Mouse (Mus musculus) hindbrain, embryonic 13.5 days (tissue): ENCODE measurements around the gene Ell3. TPM values are rescaled to one million over a fixed set of nuclear protein-coding genes. Genes with fewer than 3 reads are reported as not detected.
"Not testable (repeated sequence)": the region's sequence is repeated elsewhere in the genome, so short reads cannot be mapped to it uniquely, and the experiment has no call there.

ENCODE experiments used
- ATAC-seq: fragments of 200-750 bp; cut with Nextera tagmentation; 2 replicates; pipeline ENCODE4 v1.8.0; 2017; ENCODE audit warnings: moderate TSS enrichment; ENCODE audit not compliant: low FRiP score
- H3K27ac ChIP-seq: fragments of 300-500 bp; sonication (generic); 2 replicates; pipeline ENCODE4 v1.5.1; 2015; ENCODE audit warnings: inconsistent platforms, mild to moderate bottlenecking, moderate library complexity
- H3K27me3 ChIP-seq: fragments of 300-500 bp; sonication (generic); 2 replicates; pipeline ENCODE4 v1.6.1; 2015; ENCODE audit warnings: mild to moderate bottlenecking, inconsistent platforms
- H3K36me3 ChIP-seq: fragments of 300-500 bp; sonication (generic); 2 replicates; pipeline ENCODE4 v1.6.1; 2015; ENCODE audit warnings: mild to moderate bottlenecking, inconsistent platforms
- H3K4me1 ChIP-seq: fragments of 300-500 bp; sonication (generic); replicated peaks from 2 replicates; pipeline ENCODE4 v1.6.1; 2015; ENCODE audit warnings: inconsistent platforms
- H3K4me2 ChIP-seq: fragments of 300-500 bp; sonication (generic); 2 replicates; pipeline ENCODE4 v1.6.1; 2015; ENCODE audit warnings: inconsistent platforms, mild to moderate bottlenecking, moderate library complexity
- H3K4me3 ChIP-seq: fragments of 300-500 bp; sonication (generic); 2 replicates; pipeline ENCODE4 v1.5.1; 2015; ENCODE audit warnings: mild to moderate bottlenecking, inconsistent platforms
- H3K9ac ChIP-seq: fragments of 300-500 bp; sonication (generic); 2 replicates; pipeline ENCODE4 v1.6.1; 2015; ENCODE audit warnings: mild to moderate bottlenecking, inconsistent platforms
- H3K9me3 ChIP-seq: fragments of 300-500 bp; sonication (generic); 2 replicates; pipeline ENCODE4 v1.6.1; 2016; ENCODE audit warnings: inconsistent platforms
- WGBS: fragments of 180-500 bp; shearing (Covaris S2); methylation state at CpG from one replicate; pipeline ENCODE4 v1.1.7; 2015; 5-methylcytosine and 5-hydroxymethylcytosine counted together
- polyA plus RNA-seq: library from polyadenylated mRNA; unstranded; fragments of >200 nt; fragmentation: Nextera tagmentation; extraction: Ambion mirVana; gene quantifications from 2 replicates; pipeline ENCODE4 v1.2.1, GENCODE M21; 2015

Ell3 gene
- polyA plus RNA-seq = 2.5 and 2.8 TPM in 2 replicates

DNA sequence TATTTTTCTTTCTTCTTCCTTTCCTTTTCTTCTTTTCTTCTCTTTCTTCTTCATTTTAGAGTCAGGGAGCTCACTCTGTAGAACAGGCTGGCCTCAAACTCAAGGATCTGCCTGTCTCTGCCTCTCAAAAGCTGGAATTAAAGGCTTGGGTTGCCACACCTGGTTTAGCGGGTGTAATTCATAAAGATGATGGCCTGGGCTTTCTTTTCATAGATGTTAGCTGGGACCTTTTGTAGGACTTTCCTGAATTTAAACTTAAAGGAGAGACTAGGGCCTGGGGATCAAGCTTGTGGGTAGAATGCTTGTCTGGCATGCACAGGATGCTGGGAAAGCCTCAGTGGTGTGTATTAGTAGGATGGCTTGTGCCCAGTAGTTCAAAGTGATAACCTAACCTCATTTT is at the start of gene Ell3:
Gene Ell3, minus strand, starts transcription at position 101 of the 400 bp plus-strand sequence.
- Histone ChIP-seq H3K27me3 (peaks cover 36% of the 10 kb centered on the region), H3K4me2 (peak within 1 kb of the TSS; percentile 58; the same call in 1 of the 2 replicates), H3K4me1 (peaks cover 20% of the 10 kb centered on the region), H3K9ac (no peak within 1 kb of the TSS), H3K9me3 (no peaks in the 10 kb centered on the region), H3K36me3 (peaks cover 10% of the 10 kb centered on the region), H3K27ac (no peak within 1 kb of the TSS), H3K4me3 (no peak within 1 kb of the TSS)
- ATAC-seq = no peak
- 91% methylated on average over 1 of the region's 1 CpGs for WGBS

- H3K36me3 ChIP-seq, ATAC-seq, H3K27ac ChIP-seq, H3K4me3 ChIP-seq, H3K27me3 ChIP-seq, H3K4me1 ChIP-seq, H3K9me3 ChIP-seq, H3K9ac ChIP-seq, H3K4me2 ChIP-seq: not testable (repeated sequence)
- WGBS = 75% methylated on average over 2 of the region's 2 CpGs
Measured at GRCm38 (mm10) chr2:121484403-121484802, 40.3 kb upstream of the Ell3 start.

DNA sequence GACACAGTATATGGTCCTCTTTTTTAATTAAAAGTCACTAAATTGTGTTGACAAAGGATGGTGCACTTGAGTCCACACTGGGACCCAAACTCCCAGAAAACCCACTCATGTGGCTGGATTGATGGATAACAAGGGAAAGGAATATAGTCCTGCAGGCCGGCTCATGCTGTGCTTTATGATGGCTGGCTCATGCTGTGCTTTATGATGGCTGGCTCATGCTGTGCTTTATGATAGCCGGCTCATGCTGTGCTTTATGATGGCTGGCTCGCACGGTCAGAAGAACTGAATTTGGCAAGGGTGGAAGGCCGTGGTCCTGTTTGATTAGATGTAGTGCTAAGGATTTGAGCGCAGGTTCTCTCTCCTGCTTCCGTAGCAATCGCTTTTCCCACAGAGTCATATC is 39.5 kb upstream of the Ell3 start:
- Histone ChIP-seq H3K27ac (no peak overlapping the region), H3K9ac (no peak overlapping the region), H3K36me3 (no peaks in the 10 kb centered on the region), H3K9me3 (no peaks in the 10 kb centered on the region), H3K4me2 (no peak overlapping the region), H3K4me3 (no peak overlapping the region), H3K27me3 (no peaks in the 10 kb centered on the region), H3K4me1 (peaks cover 5% of the 10 kb centered on the region)
- WGBS = 39% methylated on average over 8 of the region's 8 CpGs
- no peak for ATAC-seq

GRCm38 (mm10) chr2:121480916-121481315 is 36.8 kb upstream of the Ell3 start:
- H3K27me3 ChIP-seq, H3K36me3 ChIP-seq, H3K9me3 ChIP-seq, ATAC-seq, H3K4me3 ChIP-seq, H3K9ac ChIP-seq, H3K4me1 ChIP-seq, H3K4me2 ChIP-seq, H3K27ac ChIP-seq: not testable (repeated sequence)
- WGBS = 88% methylated on average over 13 of the region's 13 CpGs

- Histone ChIP-seq H3K4me1 (peaks cover 5% of the 10 kb centered on the region), H3K27ac (no peak overlapping the region), H3K27me3 (no peaks in the 10 kb centered on the region), H3K9me3 (no peaks in the 10 kb centered on the region), H3K4me3 (no peak overlapping the region), H3K36me3 (no peaks in the 10 kb centered on the region), H3K4me2 (no peak overlapping the region), H3K9ac (no peak overlapping the region)
- ATAC-seq = no peak
- WGBS = 53% methylated on average over 3 of the region's 3 CpGs
Measured at GRCm38 (mm10) chr2:121480498-121480897, 36.4 kb upstream of the Ell3 start.

DNA sequence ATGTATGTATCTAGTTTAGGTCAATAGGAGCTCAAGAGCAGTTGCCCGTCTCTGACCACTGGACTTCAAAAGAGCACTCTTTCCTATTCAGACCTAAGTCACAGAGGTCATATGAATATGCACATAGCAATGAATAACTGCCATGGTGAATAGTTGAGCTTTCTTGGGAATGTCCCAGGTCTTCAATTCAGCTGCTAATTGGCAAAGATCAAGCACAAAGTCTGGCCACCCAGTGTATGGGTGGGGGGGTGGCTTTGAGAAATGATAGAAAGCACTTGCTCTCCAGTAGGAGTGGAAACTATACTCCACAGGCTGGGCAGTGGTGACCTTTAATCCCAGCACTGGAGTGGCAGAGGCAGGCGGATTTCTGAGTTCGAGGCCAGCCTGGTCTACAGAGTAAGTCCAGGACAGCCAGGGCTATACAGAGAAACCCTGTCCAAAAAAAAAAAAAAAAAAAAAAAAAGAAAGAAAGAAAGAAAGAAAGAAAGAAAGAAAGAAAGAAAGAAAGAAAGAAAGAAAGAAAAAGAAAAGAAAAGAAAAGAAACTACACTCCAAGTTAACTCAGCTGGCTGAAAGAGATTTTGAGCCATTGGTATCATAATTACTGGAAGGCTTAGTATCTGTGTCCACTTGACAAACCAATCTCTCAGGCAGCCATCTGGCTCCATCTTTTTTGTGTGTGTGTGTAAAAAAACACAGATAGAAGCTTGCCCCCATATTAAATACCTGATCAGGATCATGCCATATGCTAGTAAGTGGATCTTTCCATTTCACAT is 33.6 kb upstream of the Ell3 start:
- Histone ChIP-seq H3K4me2 (no peak overlapping the region), H3K9me3 (no peaks in the 10 kb centered on the region), H3K4me1 (peaks cover 8% of the 10 kb centered on the region), H3K9ac (no peak overlapping the region), H3K27me3 (no peaks in the 10 kb centered on the region), H3K27ac (no peak overlapping the region), H3K4me3 (no peak overlapping the region), H3K36me3 (no peaks in the 10 kb centered on the region)
- WGBS = 80% methylated on average over 3 of the region's 3 CpGs
- no peak for ATAC-seq

GRCm38 (mm10) chr2:121475306-121475705 is 31.2 kb upstream of the Ell3 start:
- not testable (repeated sequence) for H3K27me3 ChIP-seq, H3K9ac ChIP-seq, H3K27ac ChIP-seq, ATAC-seq, H3K4me2 ChIP-seq, H3K9me3 ChIP-seq, H3K4me3 ChIP-seq, H3K36me3 ChIP-seq
- peaks cover 11% of the 10 kb centered on the region for H3K4me1 ChIP-seq
- WGBS = 100% methylated on average over 2 of the region's 2 CpGs

DNA sequence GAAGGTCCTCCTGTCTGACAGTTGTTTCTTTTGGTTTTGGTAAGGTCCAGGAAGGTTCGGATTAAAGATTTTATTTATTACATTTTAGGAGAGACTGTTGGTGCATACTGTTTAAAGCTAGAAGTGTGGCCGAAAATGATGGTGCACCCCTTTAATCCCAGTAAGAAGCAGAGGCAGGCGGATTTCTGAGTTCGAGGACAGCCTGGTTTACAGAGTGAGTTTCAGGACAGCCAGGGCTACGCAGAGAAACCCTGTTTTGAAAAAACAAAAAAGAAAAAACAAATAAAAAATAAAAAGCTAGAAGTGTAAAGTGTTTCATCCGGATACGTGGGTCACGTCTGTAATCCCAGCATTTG is 30.1 kb upstream of the Ell3 start:
- peak overlapping the region; percentile 87 for H3K4me2 ChIP-seq
- peak; percentile 55 for ATAC-seq
- 36% methylated on average over 8 of the region's 8 CpGs for WGBS

DNA sequence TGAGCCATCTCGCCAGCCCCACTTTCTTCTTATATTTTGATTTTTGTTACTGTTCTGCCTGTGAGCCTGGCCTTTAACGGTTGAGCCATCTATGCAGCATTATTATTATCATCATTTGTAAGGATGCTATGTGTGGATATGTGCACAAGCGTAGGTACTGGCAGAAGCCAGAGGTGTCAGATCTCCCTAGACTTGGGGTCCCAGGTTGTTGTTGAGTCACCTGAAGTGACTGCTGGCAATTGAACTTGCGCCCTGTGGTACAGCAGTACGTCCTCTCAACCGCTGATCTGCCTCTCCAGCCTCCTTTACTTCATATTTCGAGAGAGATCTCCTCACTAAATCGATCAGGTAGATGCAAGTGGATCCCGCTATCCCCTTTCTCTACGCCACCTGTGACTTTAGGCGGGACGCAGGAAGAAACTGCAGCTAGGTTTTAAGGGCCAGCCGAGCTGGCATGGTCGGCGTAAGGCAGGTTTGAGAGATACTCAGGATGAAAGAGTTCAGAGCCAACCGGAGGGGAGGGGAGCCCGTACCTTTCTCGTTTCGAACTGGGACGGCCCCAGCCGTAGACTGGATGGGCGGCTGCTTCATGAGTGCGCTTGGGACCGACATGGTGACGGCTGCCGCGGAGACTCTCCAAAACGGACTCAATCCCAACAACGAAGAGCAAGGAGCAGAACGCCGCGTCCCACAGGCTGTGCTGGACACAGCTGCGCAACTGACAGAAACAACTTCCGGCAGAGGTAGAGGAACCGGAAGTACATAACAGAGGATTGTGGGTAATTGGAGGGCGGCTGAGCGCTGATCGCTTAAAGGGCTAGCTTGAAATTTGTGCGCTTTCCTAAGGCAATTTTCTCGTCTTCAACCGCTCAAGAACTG is 29.5 kb upstream of the Ell3 start, which contains the start of gene Mfap1b:
Gene Mfap1b, minus strand, starts transcription at position 767 of the 879 bp plus-strand sequence.
- H3K9ac ChIP-seq = peak within 1 kb of the TSS; percentile 76
- peak within 1 kb of the TSS; percentile 56 for H3K4me3 ChIP-seq
- H3K36me3 ChIP-seq, H3K9me3 ChIP-seq, H3K27me3 ChIP-seq: not testable (repeated sequence)
- 6% methylated on average over 41 of the region's 41 CpGs for WGBS
- ATAC-seq = peak; percentile 96
- H3K4me2 ChIP-seq = peak within 1 kb of the TSS; percentile 87
- H3K27ac ChIP-seq = peak within 1 kb of the TSS; percentile 78
- H3K4me1 ChIP-seq = peaks cover 11% of the 10 kb centered on the region

More for the DNA sequence above, 30.1 kb upstream of the Ell3 start:
- peak overlapping the region; percentile 78 for H3K27ac ChIP-seq
- H3K27me3 ChIP-seq = no peaks in the 10 kb centered on the region
- H3K4me3 ChIP-seq = peak overlapping the region; percentile 56
- H3K9me3 ChIP-seq = no peaks in the 10 kb centered on the region
- peaks cover 11% of the 10 kb centered on the region for H3K4me1 ChIP-seq
- H3K36me3 ChIP-seq = peaks cover 4% of the 10 kb centered on the region; the same call in 1 of the 2 replicates
- H3K9ac ChIP-seq = peak overlapping the region; percentile 76

- 95% methylated on average over 3 of the region's 3 CpGs for WGBS
- peak overlapping the region; percentile 56; the same call in 1 of the 2 replicates for H3K4me3 ChIP-seq
- peaks cover 11% of the 10 kb centered on the region for H3K4me1 ChIP-seq
- not testable (repeated sequence) for H3K27me3 ChIP-seq, H3K27ac ChIP-seq, H3K9me3 ChIP-seq, H3K36me3 ChIP-seq, H3K9ac ChIP-seq, ATAC-seq
- peak overlapping the region; percentile 87 for H3K4me2 ChIP-seq
Measured at GRCm38 (mm10) chr2:121472783-121473182, 28.7 kb upstream of the Ell3 start.

GRCm38 (mm10) chr2:121468982-121469381 is 24.9 kb upstream of the Ell3 start:
- H3K9me3 ChIP-seq = not testable (repeated sequence)
- no CpG with 5 or more reads among the region's 6 CpGs for WGBS

DNA sequence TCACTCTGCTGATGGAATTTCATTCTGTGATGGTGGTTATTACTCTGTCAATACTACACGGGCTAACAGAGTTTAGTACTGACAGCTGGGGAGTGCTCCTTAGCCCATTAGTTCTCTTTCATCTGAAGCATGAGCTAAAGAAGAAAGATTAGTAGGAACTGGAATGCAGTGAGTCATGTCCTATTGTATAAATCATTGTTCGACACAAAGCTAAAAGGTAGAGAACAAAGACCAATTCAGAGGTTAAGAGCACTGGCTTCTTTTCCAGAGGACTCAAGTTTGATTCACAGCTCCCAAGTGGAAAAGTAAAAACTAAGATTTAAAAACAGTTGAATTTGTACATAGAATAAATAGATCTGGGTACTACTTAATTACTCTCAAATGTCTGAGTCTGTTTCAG is 16.0 kb upstream of the Ell3 start:
- Histone ChIP-seq H3K4me3 (no peak overlapping the region), H3K9ac (no peak overlapping the region), H3K27me3 (no peaks in the 10 kb centered on the region), H3K36me3 (peaks cover 21% of the 10 kb centered on the region), H3K9me3 (no peaks in the 10 kb centered on the region), H3K4me1 (peaks cover 17% of the 10 kb centered on the region), H3K4me2 (no peak overlapping the region), H3K27ac (no peak overlapping the region)
- no peak for ATAC-seq
- 60% methylated on average over 2 of the region's 2 CpGs for WGBS

More at GRCm38 (mm10) chr2:121468982-121469381, 24.9 kb upstream of the Ell3 start:
- not testable (repeated sequence) for ATAC-seq, H3K4me2 ChIP-seq, H3K27me3 ChIP-seq, H3K36me3 ChIP-seq, H3K27ac ChIP-seq, H3K9ac ChIP-seq, H3K4me1 ChIP-seq, H3K4me3 ChIP-seq
